Mouse (Mus musculus) CH12.LX (cell line): ENCODE data around the gene Yy1. TPM values are rescaled to one million over a fixed set of nuclear protein-coding genes. Genes with fewer than 3 reads are reported as not detected.

Experiments used
- DNase-seq: peaks from one replicate; pipeline ENCODE4 v3.0.0-alpha.2; 2013; ENCODE audit errors: extremely low read depth
- H3K27ac ChIP-seq: 2 replicates; pipeline ENCODE4 v1.5.1; 2012; ENCODE audit warnings: low read depth, mild to moderate bottlenecking, control low read depth, moderate library complexity; ENCODE audit not compliant: insufficient read depth
- H3K27me3 ChIP-seq: replicated peaks from 2 replicates; pipeline ENCODE3; 2012; ENCODE audit warnings: inconsistent platforms
- H3K36me3 ChIP-seq, 2 experiments: replicated peaks in 1 of 2; 2 replicates each; pipeline versions ENCODE3 to v1.6.1; 2012; ENCODE audit warnings: inconsistent platforms in 1 of 2, low read length in 1 of 2, mild to moderate bottlenecking in 1 of 2, mixed read lengths in 1 of 2, moderate library complexity in 1 of 2; ENCODE audit not compliant: control insufficient read depth in 1 of 2, insufficient read depth in 1 of 2
- H3K4me1 ChIP-seq, 2 experiments: 2 replicates each; pipeline ENCODE4 v1.6.1; 2012; ENCODE audit warnings: inconsistent platforms in 1 of 2, moderate library complexity in 1 of 2; ENCODE audit not compliant: insufficient read depth in 2 of 2, control insufficient read depth in 1 of 2
- H3K4me2 ChIP-seq: 2 replicates; pipeline ENCODE4 v1.6.1; 2012; ENCODE audit warnings: low read depth, mild to moderate bottlenecking, control low read depth; ENCODE audit not compliant: poor library complexity, insufficient read depth, severe bottlenecking
- H3K4me3 ChIP-seq, 3 experiments: fragments of 150-350 bp in 1 of 3; sonication (generic) in 1 of 3; replicated peaks in 1 of 3; 2 replicates each; pipeline versions ENCODE3 to v1.5.1; 2011 to 2012; ENCODE audit warnings: low read depth in 2 of 3, low read length in 2 of 3, mild to moderate bottlenecking in 2 of 3, moderate library complexity in 2 of 3, control low read depth in 1 of 3, improper control_type of control experiment in 1 of 3, inconsistent platforms in 1 of 3, mixed read lengths in 1 of 3; ENCODE audit not compliant: poor library complexity in 1 of 3
- H3K79me2 ChIP-seq: replicated peaks from 2 replicates; pipeline ENCODE4 v1.6.1; 2012; ENCODE audit warnings: mild to moderate bottlenecking, moderate library complexity; ENCODE audit not compliant: control insufficient read depth, poor library complexity, insufficient read depth, severe bottlenecking; ENCODE audit errors: extremely low read depth
- H3K9ac ChIP-seq: 2 replicates; pipeline ENCODE4 v1.6.1; 2012; ENCODE audit warnings: low read depth, mild to moderate bottlenecking, control low read depth, moderate library complexity; ENCODE audit not compliant: insufficient read depth
- H3K9me3 ChIP-seq: replicated peaks from 2 replicates; pipeline ENCODE3; 2012; ENCODE audit warnings: low read length, inconsistent platforms, mixed read lengths
- CHD2 ChIP-seq: IDR thresholded peaks from 2 replicates; pipeline ENCODE4 v1.6.1; 2011; ENCODE audit warnings: low read length, improper control_type of control experiment
- E2F4 ChIP-seq: IDR thresholded peaks from 2 replicates; pipeline ENCODE4 v1.6.1; 2011; ENCODE audit warnings: low read depth, low read length, improper control_type of control experiment; ENCODE audit not compliant: insufficient replicate concordance
- HCFC1 ChIP-seq: IDR thresholded peaks from 2 replicates; pipeline ENCODE4 v1.6.1; 2012; ENCODE audit warnings: low read depth, mild to moderate bottlenecking, inconsistent platforms, low read length, improper control_type of control experiment
- IRF4 ChIP-seq: IDR thresholded peaks from 2 replicates; pipeline ENCODE4 v1.6.1; 2014; ENCODE audit warnings: low read depth, mild to moderate bottlenecking, inconsistent platforms, low read length, improper control_type of control experiment
- KAT2A ChIP-seq: IDR thresholded peaks from 2 replicates; pipeline ENCODE4 v1.6.1; 2012; ENCODE audit warnings: low read length, improper control_type of control experiment, inconsistent platforms; ENCODE audit not compliant: insufficient replicate concordance
- MEF2A ChIP-seq: IDR thresholded peaks from 2 replicates; pipeline ENCODE4 v1.6.1; 2014; ENCODE audit warnings: low read depth, mild to moderate bottlenecking, inconsistent platforms, low read length, improper control_type of control experiment, borderline replicate concordance
- MYC ChIP-seq: IDR thresholded peaks from 2 replicates; pipeline ENCODE4 v1.6.1; 2011; ENCODE audit warnings: low read depth, mild to moderate bottlenecking, improper control_type of control experiment, low read length
- PAX5 ChIP-seq: IDR thresholded peaks from 2 replicates; pipeline ENCODE4 v1.6.1; 2012; ENCODE audit warnings: low read length, inconsistent platforms, mixed read lengths
- POLR2AphosphoS2 ChIP-seq: IDR thresholded peaks from 2 replicates; pipeline ENCODE4 v1.6.1; 2011; ENCODE audit warnings: low read depth, low read length, improper control_type of control experiment
- RAD21 ChIP-seq: IDR thresholded peaks from 2 replicates; pipeline ENCODE4 v1.6.1; 2011; ENCODE audit warnings: low read depth, mild to moderate bottlenecking, low read length, improper control_type of control experiment, moderate library complexity
- RCOR1 ChIP-seq: conservative IDR thresholded peaks from 2 replicates; pipeline ENCODE4 v1.6.1; 2012; ENCODE audit warnings: low read depth, mild to moderate bottlenecking, inconsistent platforms, low read length, improper control_type of control experiment
- SIN3A ChIP-seq: IDR thresholded peaks from 2 replicates; pipeline ENCODE4 v1.6.1; 2012; ENCODE audit warnings: low read length, improper control_type of control experiment, inconsistent platforms
- SMC3 ChIP-seq: IDR thresholded peaks from 2 replicates; pipeline ENCODE4 v1.6.1; 2011; ENCODE audit warnings: low read depth, low read length, improper control_type of control experiment
- TCF12 ChIP-seq: IDR thresholded peaks from 2 replicates; pipeline ENCODE4 v1.6.1; 2014; ENCODE audit warnings: low read depth, mild to moderate bottlenecking, inconsistent platforms, low read length, improper control_type of control experiment
- UBTF ChIP-seq: IDR thresholded peaks from 2 replicates; pipeline ENCODE4 v1.6.1; 2012; ENCODE audit warnings: low read depth, mild to moderate bottlenecking, inconsistent platforms, low read length, improper control_type of control experiment, moderate library complexity
- USF1 ChIP-seq: IDR thresholded peaks from 2 replicates; pipeline ENCODE4 v1.6.1; 2014; ENCODE audit warnings: low read depth, mild to moderate bottlenecking, inconsistent platforms, low read length, improper control_type of control experiment
- USF2 ChIP-seq: conservative IDR thresholded peaks from 2 replicates; pipeline ENCODE4 v1.6.1; 2011; ENCODE audit warnings: low read depth, low read length, improper control_type of control experiment
- ZC3H11A ChIP-seq: IDR thresholded peaks from 2 replicates; pipeline ENCODE4 v1.6.1; 2012; ENCODE audit warnings: low read depth, mild to moderate bottlenecking, inconsistent platforms, low read length, improper control_type of control experiment
- ZKSCAN1 ChIP-seq: IDR thresholded peaks from 2 replicates; pipeline ENCODE4 v1.6.1; 2012; ENCODE audit warnings: low read depth, inconsistent platforms, low read length, improper control_type of control experiment, borderline replicate concordance
- dilution Hi-C: fragments of 300-500 bp; cut with MboI; formaldehyde crosslinking; loops from 2 replicates; pipeline ENCODE4 v1.14.3; 2020; ENCODE audit warnings: low sequenced_read_pairs; ENCODE audit not compliant: extremely low pct_unique_long_range_greater_than_20kb, extremely low pct_ligation_motif_present
- in situ Hi-C: fragments of 300-500 bp; cut with MboI; formaldehyde crosslinking; loops from 3 replicates; pipeline ENCODE4 v1.14.3; 2019; ENCODE audit warnings: low sequenced_read_pairs, low pct_ligation_motif_present, low pct_unique_long_range_greater_than_20kb, mixed read lengths
- polyA plus RNA-seq: library from polyadenylated mRNA; unstranded; fragments of >175 nt; gene quantifications from 2 replicates; pipeline ENCODE4 v1.2.1, GENCODE M21; 2012; ENCODE audit warnings: low read depth; ENCODE audit not compliant: insufficient read length
- total RNA-seq, 2 experiments: library from RNA; depleted of rRNA; stranded (reverse); fragments of 300-350 nt in 1 of 2; fragments of >200 nt in 1 of 2; gene quantifications; 2 replicates each; pipeline ENCODE4 v1.2.3; 2012 to 2014

Gene Yy1
- total and polyA plus RNA-seq, 3 experiments: 30.8 to 56.8 (median 51.7) TPM

DNA sequence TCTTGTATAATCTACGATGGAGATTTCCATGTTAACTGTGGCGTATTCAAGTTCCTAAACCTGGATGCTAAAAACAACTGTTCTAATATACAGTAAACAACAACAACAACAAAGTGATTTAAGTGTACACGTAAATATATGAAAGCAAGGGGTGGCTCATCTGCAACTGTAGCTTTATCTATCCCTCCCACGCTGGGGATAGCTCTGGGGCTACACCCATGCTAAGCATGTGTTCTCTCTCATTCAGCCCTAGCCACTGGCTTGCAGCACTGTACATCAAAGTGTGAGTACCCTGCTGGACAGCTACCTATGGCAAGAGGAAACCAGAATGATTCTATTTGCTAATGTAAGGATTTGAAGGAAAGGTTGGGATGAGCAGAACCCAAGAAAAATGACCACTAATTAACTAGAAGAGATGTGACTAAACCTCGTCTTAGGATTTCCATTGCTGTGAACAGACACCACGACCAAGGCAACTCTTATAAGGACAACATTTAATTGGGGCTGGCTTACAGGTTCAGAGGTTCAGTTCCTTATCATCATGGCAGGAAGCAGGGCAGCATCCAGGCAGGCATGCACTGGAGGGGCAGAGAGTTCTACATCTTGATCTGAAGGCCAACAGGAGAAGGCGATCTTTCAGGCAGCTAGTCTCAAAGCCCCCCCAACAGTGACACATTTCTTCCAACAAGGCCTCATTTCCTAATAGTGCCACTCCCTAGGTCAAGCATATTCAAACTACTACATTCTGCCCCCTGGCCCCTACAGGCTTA lies 12.5 kb upstream of the Yy1 start:
- H3K36me3 ChIP-seq: peaks cover 13 to 31% of the 10 kb centered on the region in 2 experiments
- H3K27me3 ChIP-seq: no peaks in the 10 kb centered on the region
- TF ChIP-seq SIN3A (no peak), POLR2AphosphoS2 (no peak)
- TF ChIP-seq, all 38 proteins: peak for 0
- peaks cover 5% of the 10 kb centered on the region for H3K9me3 ChIP-seq
- DNase-seq: no peak
- no peak overlapping the region for H3K27ac ChIP-seq
- no peaks in the 10 kb centered on the region for H3K4me1 ChIP-seq
- no peak overlapping the region for H3K4me2 ChIP-seq
- no peaks in the 10 kb centered on the region; the same call in 1 of the 2 replicates for H3K79me2 ChIP-seq
- in situ Hi-C loops (no loop called here), dilution Hi-C loops (no loop called here)
- no peak overlapping the region for H3K9ac ChIP-seq
- H3K4me3 ChIP-seq: no peak overlapping the region

DNA sequence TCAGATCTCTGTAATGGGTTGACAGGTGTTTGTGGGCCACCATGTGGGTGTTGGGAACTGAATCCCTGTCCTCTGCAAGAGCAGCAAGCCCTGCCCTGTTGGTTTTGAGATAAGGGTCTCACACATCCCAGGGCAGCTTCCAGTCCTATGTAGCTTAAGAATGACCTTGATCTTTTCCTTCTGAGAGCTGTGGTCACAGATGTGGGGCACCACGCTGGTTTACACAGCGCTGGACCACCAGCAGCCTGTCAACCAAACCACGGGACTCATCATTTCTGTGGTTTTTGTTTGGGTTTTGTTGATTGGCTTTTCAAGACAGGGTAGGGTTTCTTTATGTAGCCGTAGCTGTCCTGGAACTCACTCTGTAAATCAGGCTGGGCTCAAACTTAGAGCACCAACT lies 7.6 kb upstream of the Yy1 start:
- Histone ChIP-seq H3K27ac (no peak overlapping the region), H3K4me3 (no peak overlapping the region), H3K79me2 (peaks cover 35% of the 10 kb centered on the region), H3K4me2 (no peak overlapping the region), H3K4me1 (peaks cover 2 to 9% of the 10 kb centered on the region in 2 experiments; a peak in 2 of 4 replicates), H3K36me3 (peaks cover 9 to 43% of the 10 kb centered on the region in 2 experiments), H3K27me3 (no peaks in the 10 kb centered on the region), H3K9ac (no peak overlapping the region), H3K9me3 (peaks cover 5% of the 10 kb centered on the region)
- TF ChIP-seq ZC3H11A (no peak), USF2 (no peak), E2F4 (no peak), POLR2AphosphoS2 (no peak), MEF2A (no peak), SMC3 (no peak), IRF4 (no peak), TCF12 (no peak), HCFC1 (no peak), PAX5 (no peak), CHD2 (no peak), KAT2A (no peak), MYC (no peak), USF1 (no peak), RAD21 (no peak), UBTF (no peak), ZKSCAN1 (no peak), RCOR1 (no peak)
- DNase-seq: no peak
- in situ Hi-C loops: no loop called here
- dilution Hi-C loops: no loop called here
